Mouse (Mus musculus) liver, postnatal 0 days (tissue): ENCODE results near the gene Mypn.

Experiments
- CTCF ChIP-seq: sonication (generic); IDR thresholded peaks from 2 replicates; pipeline ENCODE4 v1.5.1; 2016; ENCODE audit warnings: antibody characterized with exemption, low read depth
- EP300 ChIP-seq: IDR thresholded peaks from 2 replicates; pipeline ENCODE4 v1.6.1; 2016; ENCODE audit warnings: antibody characterized with exemption, low read depth, mild to moderate bottlenecking

- TF ChIP-seq CTCF, result no peak
- TF ChIP-seq EP300, result no peak
Observed at GRCm38 (mm10) chr10:63135680-63136079, 68.1 kb downstream of the Mypn start.
